Mouse (Mus musculus) adrenal gland, postnatal 4 days (tissue): ENCODE data around the gene Kctd10. TPM values are rescaled to one million over a fixed set of nuclear protein-coding genes. Genes with fewer than 3 reads are reported as not detected.

Experiments used
- DNase-seq, 2 experiments: peaks; one replicate each; pipeline ENCODE4 v3.0.0; 2021 to 2022; ENCODE audit warnings: low spot score in 2 of 2, mixed read lengths in 2 of 2
- microRNA-seq: library from miRNA; unstranded; fragments of <30 nt; microRNA quantifications from one replicate; pipeline ENCODE4 v1.2.0, GENCODE M21; 2021
- total RNA-seq, 2 experiments: library from RNA; stranded (reverse); gene quantifications; 2 replicates each; pipeline ENCODE4 v1.2.3; 2021

Gene Kctd10
- total RNA-seq, 2 experiments from 2014 or later, result 77.9 to 82.8 TPM

- peak; percentile 32 to 64 for DNase-seq
Measured at GRCm38 (mm10) chr5:114356250-114356935, 23.9 kb downstream of the Kctd10 start.

- DNase-seq, result no peak
Measured at GRCm38 (mm10) chr5:114351490-114351889, 28.8 kb downstream of the Kctd10 start.

GRCm38 (mm10) chr5:114347005-114347404 is 33.3 kb downstream of the Kctd10 start:
- no peak for DNase-seq

- DNase-seq, result no peak
Measured at GRCm38 (mm10) chr5:114345538-114345937, 34.8 kb downstream of the Kctd10 start.

DNA sequence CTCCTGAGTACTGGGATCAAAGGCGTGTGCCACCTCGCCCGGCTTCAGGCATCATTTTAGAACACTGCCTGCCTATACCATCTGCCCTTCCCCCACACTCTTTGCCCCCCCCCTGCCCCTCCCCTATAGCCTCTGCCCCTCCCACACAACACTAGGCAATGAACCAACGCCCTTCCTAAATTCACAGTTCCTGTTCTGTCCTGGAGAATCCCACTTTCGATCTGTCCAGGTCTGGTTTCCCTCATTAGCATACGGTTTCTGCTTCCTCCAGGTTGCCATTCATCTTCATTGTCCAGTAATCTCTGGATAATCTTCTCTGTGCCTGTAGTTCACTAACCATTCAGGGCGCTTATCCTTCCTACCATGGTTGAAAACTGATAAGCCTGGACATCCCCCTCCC is 36.7 kb downstream of the Kctd10 start:
- no peak for DNase-seq

- no peak for DNase-seq
Measured at GRCm38 (mm10) chr5:114342996-114343395, 37.3 kb downstream of the Kctd10 start.

- peak; percentile 15 to 42 for DNase-seq
Measured at GRCm38 (mm10) chr5:114323791-114324507, 56.4 kb downstream of the Kctd10 start.

GRCm38 (mm10) chr5:114323105-114323790 is 57.1 kb downstream of the Kctd10 start:
- no peak for DNase-seq

Small RNAs within 50 kb of the gene (microRNA-seq; reads per million reads assigned to microRNA genes)
- not detected for gene Mir7027

Other genes starting within 250 kb of the Kctd10 start
- gene Acacb, start 234.0 kb downstream of the Kctd10 start, total RNA-seq, result 10 to 100 TPM; 25.6 to 31.5 TPM
- gene Foxn4, start 106.7 kb downstream of the Kctd10 start, total RNA-seq, result not detected
- gene Myo1h, start 91.3 kb downstream of the Kctd10 start, total RNA-seq, result 1 to 10 TPM; 1.2 to 1.5 TPM
- gene Ube3b, start 99 bp upstream of the Kctd10 start, total RNA-seq, result 10 to 100 TPM; 65.4 to 72.7 TPM
- gene Mmab, start 63.6 kb upstream of the Kctd10 start, total RNA-seq, result 10 to 100 TPM; 18.1 to 18.2 TPM
- 10 to 100 TPM; 21.5 to 23.6 TPM for gene Mvk, start 63.8 kb upstream of the Kctd10 start, total RNA-seq
- gene Fam222a, start 187.5 kb upstream of the Kctd10 start, total RNA-seq, result 10 to 100 TPM; 33.7 to 33.9 TPM